Mouse (Mus musculus): ENCODE results near the gene Cacnb3. TPM values are rescaled to one million over a fixed set of nuclear protein-coding genes. Genes with fewer than 3 reads are reported as not detected.

Cacnb3 gene
- polyA plus RNA-seq, 1 experiment = 0.88 TPM

- TF ChIP-seq CTCF (IDR thresholded peaks at IDR 0.05; ENCODE audit: low read depth, low read length) (no peak), POLR2A (IDR thresholded peaks at IDR 0.05; ENCODE audit: borderline replicate concordance, low read depth, low read length) (no peak)
- Histone ChIP-seq H3K4me1 (ENCODE audit: control insufficient read depth, insufficient read depth, low read length) (no peaks in the 10 kb centered on the region), H3K4me3 (ENCODE audit: insufficient read depth, low read length) (no peak overlapping the region), H3K27ac (ENCODE audit: insufficient read depth, low read depth, low read length) (no peak overlapping the region)
These were observed 8.4 kb upstream of the Cacnb3 start for GRCm38 (mm10) chr15:98622199-98622598.

DNA sequence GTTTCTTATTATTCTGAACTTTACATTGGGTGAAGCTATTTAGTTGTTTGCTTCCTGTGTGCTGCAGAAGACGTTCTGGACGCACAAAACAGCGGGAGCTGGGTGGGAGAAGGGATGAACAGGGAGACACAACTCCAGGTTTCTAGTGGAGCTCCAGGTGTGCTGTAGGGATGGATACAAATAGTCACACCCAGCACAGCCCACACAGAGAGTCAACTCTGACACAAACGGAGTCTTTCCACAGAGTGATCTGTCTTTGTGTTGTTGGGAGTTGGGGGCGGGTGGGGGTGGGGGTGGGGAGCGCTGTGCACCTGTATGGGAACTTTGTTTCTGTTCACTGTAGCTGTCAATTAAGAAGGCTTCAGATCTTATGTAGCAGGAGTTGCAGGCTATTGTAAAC lies 7.9 kb upstream of the Cacnb3 start:
- Histone ChIP-seq H3K4me3 (ENCODE audit: insufficient read depth, low read length) (no peak overlapping the region), H3K27ac (ENCODE audit: insufficient read depth, low read depth, low read length) (no peak overlapping the region), H3K4me1 (ENCODE audit: control insufficient read depth, insufficient read depth, low read length) (no peaks in the 10 kb centered on the region)
- TF ChIP-seq POLR2A (IDR thresholded peaks at IDR 0.05; ENCODE audit: borderline replicate concordance, low read depth, low read length) (no peak), CTCF (IDR thresholded peaks at IDR 0.05; ENCODE audit: low read depth, low read length) (no peak)

DNA sequence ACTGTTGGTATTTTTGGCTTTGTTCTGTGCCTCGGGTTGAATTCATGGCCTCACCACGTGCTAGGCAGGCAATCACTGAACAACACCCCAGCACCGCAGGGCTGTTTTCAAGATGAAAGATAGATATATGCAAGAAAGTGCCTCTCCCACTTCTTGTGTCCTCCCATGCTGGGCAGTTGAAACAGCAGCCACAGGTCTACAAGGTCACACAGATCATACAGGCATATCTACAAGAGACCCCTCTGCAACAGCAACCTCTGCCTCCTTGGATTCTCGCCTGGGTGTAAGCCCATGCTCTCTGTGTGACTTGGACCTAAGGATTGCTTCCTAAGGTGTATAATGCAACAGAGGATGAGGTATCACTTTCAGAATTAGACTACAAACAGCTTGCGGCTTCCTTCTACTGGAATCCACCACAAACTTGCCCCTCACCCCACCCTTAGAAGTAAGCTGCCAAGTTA lies 7.2 kb upstream of the Cacnb3 start:
- TF ChIP-seq POLR2A (IDR thresholded peaks at IDR 0.05; ENCODE audit: borderline replicate concordance, low read depth, low read length) (no peak), CTCF (IDR thresholded peaks at IDR 0.05; ENCODE audit: low read depth, low read length) (no peak)
- no peak overlapping the region for H3K4me3 ChIP-seq (ENCODE audit: insufficient read depth, low read length)
- H3K4me1 ChIP-seq (ENCODE audit: control insufficient read depth, insufficient read depth, low read length) = no peaks in the 10 kb centered on the region
- H3K27ac ChIP-seq (ENCODE audit: insufficient read depth, low read depth, low read length) = no peak overlapping the region

DNA sequence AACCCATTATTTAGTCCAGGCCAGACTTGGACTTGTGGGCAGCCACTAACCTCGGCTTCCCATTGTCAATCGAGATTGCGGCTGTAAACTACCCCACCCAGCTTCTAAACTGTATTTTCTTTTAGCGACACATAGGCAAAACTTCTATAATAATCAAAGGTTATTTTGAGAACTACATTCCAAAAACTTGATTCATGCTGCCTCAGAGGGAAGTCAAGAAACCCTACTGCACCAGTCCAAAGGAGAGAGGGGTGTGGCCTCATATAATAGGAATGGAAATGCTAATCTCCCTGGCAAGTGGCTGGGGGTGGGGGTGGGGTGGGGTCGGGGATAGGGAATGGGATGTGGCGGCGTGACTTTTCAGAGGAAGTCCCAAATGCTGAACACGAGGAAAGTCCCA lies 4.6 kb upstream of the Cacnb3 start:
- no peak overlapping the region for H3K27ac ChIP-seq (ENCODE audit: insufficient read depth, low read depth, low read length)
- H3K4me1 ChIP-seq (ENCODE audit: control insufficient read depth, insufficient read depth, low read length) = no peaks in the 10 kb centered on the region
- no peak for TF ChIP-seq CTCF (IDR thresholded peaks at IDR 0.05; ENCODE audit: low read depth, low read length)
- no peak overlapping the region for H3K4me3 ChIP-seq (ENCODE audit: insufficient read depth, low read length)

DNA sequence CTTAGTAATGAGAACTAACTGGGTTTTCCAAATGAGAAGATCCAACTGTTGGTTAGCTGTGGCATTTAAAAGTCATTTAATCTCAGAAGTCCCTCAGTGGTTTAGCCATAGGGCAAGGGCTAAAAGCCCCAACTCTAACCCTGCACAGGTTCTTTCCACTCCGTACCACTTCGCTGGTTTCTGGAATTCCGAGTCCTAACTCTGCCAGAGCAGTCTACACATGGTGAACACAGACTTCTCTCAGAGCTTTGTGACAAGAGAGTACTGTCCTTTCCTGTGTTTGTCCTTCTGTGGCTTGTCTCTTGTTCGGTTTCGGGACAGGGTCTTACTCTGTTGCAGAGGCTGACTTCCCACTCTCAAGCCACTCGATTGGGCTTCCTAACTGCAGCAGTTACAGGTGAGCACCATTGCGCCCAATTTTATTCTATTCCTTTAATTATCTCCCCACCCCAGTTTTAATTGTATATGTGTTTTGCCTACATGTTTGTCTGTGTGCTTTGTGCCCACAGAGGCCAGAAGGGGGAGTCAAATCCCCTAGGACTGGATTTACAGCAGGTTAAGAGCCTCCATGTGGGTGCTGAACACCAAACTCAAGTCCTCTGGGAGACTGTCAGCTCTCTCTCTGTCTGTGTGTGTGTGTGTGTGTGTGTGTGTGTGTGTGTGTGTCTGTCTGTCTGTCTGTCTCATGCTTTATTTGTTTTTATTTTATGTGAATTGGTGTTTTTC lies 4.0 kb upstream of the Cacnb3 start:
- TF ChIP-seq CTCF (IDR thresholded peaks at IDR 0.05; ENCODE audit: low read depth, low read length) (no peak), POLR2A (IDR thresholded peaks at IDR 0.05; ENCODE audit: borderline replicate concordance, low read depth, low read length) (no peak)

DNA sequence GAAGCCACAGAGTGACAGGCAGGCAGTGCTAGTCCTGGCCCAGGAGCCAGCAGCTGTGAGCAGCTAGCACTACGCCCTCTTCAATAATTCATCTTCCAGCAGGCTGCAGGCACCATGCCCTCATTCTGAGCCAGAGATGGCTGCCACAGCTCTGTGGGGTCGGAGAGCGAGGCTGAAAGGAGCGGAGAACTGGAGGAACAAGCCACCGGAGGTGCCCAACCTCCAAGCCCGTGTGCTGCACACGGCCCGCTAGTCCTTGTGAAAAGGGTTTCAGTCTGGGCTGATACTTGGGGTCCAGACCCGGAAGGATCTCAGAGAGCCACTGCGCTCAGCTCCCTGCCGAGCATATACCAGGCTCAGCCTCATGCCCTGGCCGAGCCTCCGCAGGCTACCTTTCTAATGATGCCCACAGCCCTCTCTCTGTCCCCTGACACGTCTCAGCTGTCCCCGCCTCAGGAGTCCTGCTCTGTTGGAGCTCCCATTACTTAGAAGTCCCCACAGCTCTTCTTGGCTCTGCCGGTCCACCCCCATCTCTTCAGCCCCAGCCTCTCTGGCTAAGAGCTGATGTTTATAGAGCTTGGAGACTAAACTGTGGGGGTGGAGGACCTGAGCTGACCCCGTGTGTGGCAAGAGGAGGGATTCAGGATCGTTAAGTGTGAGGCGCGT lies 1.9 kb upstream of the Cacnb3 start:
- H3K27ac ChIP-seq (ENCODE audit: insufficient read depth, low read depth, low read length) = no peak overlapping the region
- no peak overlapping the region for H3K4me3 ChIP-seq (ENCODE audit: insufficient read depth, low read length)
- H3K4me1 ChIP-seq (ENCODE audit: control insufficient read depth, insufficient read depth, low read length) = no peaks in the 10 kb centered on the region
- no peak for TF ChIP-seq CTCF (IDR thresholded peaks at IDR 0.05; ENCODE audit: low read depth, low read length)
- TF ChIP-seq POLR2A (IDR thresholded peaks at IDR 0.05; ENCODE audit: borderline replicate concordance, low read depth, low read length) = no peak

More for the DNA sequence above, 4.0 kb upstream of the Cacnb3 start:
- H3K4me1 ChIP-seq (ENCODE audit: control insufficient read depth, insufficient read depth, low read length) = no peaks in the 10 kb centered on the region
- H3K4me3 ChIP-seq (ENCODE audit: insufficient read depth, low read length) = no peak overlapping the region
- no peak overlapping the region for H3K27ac ChIP-seq (ENCODE audit: insufficient read depth, low read depth, low read length)

- H3K27ac ChIP-seq (ENCODE audit: insufficient read depth, low read depth, low read length) = no peak overlapping the region
- H3K4me1 ChIP-seq (ENCODE audit: control insufficient read depth, insufficient read depth, low read length) = no peaks in the 10 kb centered on the region
- TF ChIP-seq CTCF (IDR thresholded peaks at IDR 0.05; ENCODE audit: low read depth, low read length) (no peak), POLR2A (IDR thresholded peaks at IDR 0.05; ENCODE audit: borderline replicate concordance, low read depth, low read length) (no peak)
- no peak overlapping the region for H3K4me3 ChIP-seq (ENCODE audit: insufficient read depth, low read length)
These were observed 1.2 kb upstream of the Cacnb3 start for GRCm38 (mm10) chr15:98629464-98629863.

DNA sequence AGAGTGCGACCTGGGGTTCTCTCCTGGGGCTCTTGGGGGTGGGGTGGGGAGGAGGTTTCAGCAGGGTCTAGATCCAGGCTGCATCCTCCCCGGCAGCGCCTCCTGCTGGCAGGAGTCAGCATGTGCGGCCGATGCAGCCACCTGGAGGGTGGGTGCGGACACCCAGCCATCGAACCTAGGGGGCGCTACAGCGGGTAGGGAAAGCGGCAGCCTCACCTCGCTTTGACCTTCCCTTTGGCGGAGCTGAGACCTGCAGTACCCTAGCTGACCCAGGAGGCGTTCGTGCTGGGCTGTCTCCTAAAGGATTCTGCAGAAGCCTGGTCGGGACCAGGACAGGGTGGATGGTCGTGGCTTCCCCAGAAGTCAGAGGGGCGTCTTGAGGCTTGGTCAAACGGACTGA lies 853 bp downstream of the Cacnb3 start:
- Histone ChIP-seq H3K4me1 (ENCODE audit: control insufficient read depth, insufficient read depth, low read length) (no peaks in the 10 kb centered on the region), H3K4me3 (ENCODE audit: insufficient read depth, low read length) (no peak overlapping the region), H3K27ac (ENCODE audit: insufficient read depth, low read depth, low read length) (no peak overlapping the region)
- TF ChIP-seq POLR2A (IDR thresholded peaks at IDR 0.05; ENCODE audit: borderline replicate concordance, low read depth, low read length) (no peak), CTCF (IDR thresholded peaks at IDR 0.05; ENCODE audit: low read depth, low read length) (peak; percentile 88)

DNA sequence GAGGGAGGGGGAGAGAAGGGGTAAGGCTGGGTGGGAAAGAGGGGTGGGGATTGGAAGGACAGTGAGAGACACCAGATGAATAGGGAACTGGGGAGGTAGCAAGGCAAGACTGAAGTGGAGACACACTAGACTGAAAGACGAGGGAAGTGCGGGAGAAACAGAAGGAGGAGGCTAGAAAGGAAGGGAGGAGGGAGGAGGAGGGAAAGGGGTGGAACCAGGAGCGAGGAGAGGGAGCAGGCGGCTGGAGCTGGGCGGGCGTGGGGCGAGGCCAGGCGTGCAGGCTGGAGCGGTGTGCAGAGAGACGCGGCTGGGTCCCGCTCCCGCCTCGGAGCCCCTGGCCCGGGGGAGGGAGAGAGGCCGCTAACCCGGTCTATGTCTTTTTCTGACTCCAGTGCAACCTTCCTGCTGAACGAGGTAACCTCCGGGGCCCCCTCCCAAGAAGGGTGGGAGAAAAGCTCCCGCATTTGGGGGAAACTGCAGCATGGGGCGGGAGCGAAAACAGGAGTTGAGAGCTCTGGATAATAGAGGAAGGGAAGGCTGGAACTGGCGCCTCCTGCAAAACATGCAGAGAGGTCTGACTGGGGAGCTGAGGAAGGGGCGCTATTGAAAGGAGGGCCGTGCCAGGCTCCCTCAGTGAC lies 1.6 kb downstream of the Cacnb3 start:
- Histone ChIP-seq H3K4me1 (ENCODE audit: control insufficient read depth, insufficient read depth, low read length) (no peaks in the 10 kb centered on the region), H3K27ac (ENCODE audit: insufficient read depth, low read depth, low read length) (no peak overlapping the region), H3K4me3 (ENCODE audit: insufficient read depth, low read length) (peak overlapping the region; percentile 4; the same call in 1 of the 2 replicates)
- no peak for TF ChIP-seq POLR2A (IDR thresholded peaks at IDR 0.05; ENCODE audit: borderline replicate concordance, low read depth, low read length)
- TF ChIP-seq CTCF (IDR thresholded peaks at IDR 0.05; ENCODE audit: low read depth, low read length) = no peak

DNA sequence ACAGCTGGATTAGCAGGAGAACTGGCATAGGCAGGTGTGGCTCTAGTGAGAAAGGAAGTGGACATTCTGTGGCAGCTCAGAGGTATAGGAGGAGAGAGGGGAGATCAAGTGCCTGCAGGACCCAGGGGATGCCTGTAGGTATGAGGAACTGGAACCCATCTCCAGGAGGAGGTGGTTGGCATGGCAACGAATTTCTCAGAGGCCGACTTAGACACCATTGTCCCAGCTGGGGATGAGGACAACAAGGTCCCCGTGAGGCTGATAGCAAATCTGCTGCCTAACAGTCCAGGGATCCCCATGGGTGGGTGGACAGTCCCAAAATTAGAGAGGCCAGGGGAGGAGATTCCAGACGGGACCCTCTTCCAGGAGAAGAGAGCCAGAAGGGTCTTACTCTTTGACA lies 2.3 kb downstream of the Cacnb3 start:
- H3K4me3 ChIP-seq (ENCODE audit: insufficient read depth, low read length) = no peak overlapping the region
- no peak overlapping the region for H3K27ac ChIP-seq (ENCODE audit: insufficient read depth, low read depth, low read length)
- H3K4me1 ChIP-seq (ENCODE audit: control insufficient read depth, insufficient read depth, low read length) = no peaks in the 10 kb centered on the region
- no peak for TF ChIP-seq POLR2A (IDR thresholded peaks at IDR 0.05; ENCODE audit: borderline replicate concordance, low read depth, low read length)
- TF ChIP-seq CTCF (IDR thresholded peaks at IDR 0.05; ENCODE audit: low read depth, low read length) = no peak
